Mouse (Mus musculus) bone marrow macrophage, adult 2 months (primary cell): ENCODE results near the gene Kdm4c. TPM values are rescaled to one million over a fixed set of nuclear protein-coding genes. Genes with fewer than 3 reads are reported as not detected.

Experiments
- H3K27ac ChIP-seq: 2 replicates; pipeline ENCODE4 v1.5.1; 2012; ENCODE audit warnings: low read depth, low read length; ENCODE audit not compliant: insufficient read depth
- H3K4me1 ChIP-seq: 2 replicates; pipeline ENCODE4 v1.6.1; 2012; ENCODE audit warnings: low read length; ENCODE audit not compliant: control insufficient read depth, insufficient read depth
- H3K4me3 ChIP-seq: 2 replicates; pipeline ENCODE4 v1.5.1; 2012; ENCODE audit warnings: mild to moderate bottlenecking, low read length, moderate library complexity; ENCODE audit not compliant: insufficient read depth
- CTCF ChIP-seq: IDR thresholded peaks from 2 replicates; pipeline ENCODE4 v1.5.1; 2012; ENCODE audit warnings: low read depth, mild to moderate bottlenecking, low read length, moderate library complexity
- POLR2A ChIP-seq: IDR thresholded peaks from 2 replicates; pipeline ENCODE4 v1.6.1; 2012; ENCODE audit warnings: mild to moderate bottlenecking, low read depth, low read length, borderline replicate concordance
- polyA plus RNA-seq: library from polyadenylated mRNA; stranded (reverse); fragments of >200 nt; gene quantifications from 2 replicates; pipeline ENCODE4 v1.2.4, GENCODE M21; 2012; ENCODE audit not compliant: missing spikeins, insufficient read depth, insufficient read length

Gene Kdm4c
- polyA plus RNA-seq, 1 experiment = 20.4 TPM

DNA sequence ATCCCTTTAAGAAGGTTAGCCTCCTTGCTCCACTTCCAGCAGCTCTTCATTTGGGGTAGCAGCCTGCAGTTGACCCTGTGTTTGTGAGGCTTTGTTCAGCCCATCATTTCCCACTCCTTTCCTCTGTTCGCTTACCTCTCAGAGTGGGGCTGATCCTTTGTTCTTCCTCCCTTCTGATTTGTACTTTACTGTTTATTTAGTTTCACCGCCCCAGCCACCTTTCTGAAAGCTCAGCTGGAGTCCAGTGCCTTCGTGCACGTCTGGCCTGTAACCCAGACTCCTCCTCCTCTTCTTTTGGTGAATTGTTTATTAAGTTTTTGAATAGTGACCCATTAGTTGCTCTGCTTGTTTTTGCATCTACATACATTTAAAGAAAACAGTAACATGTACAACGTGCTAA lies 15.6 kb downstream of the Kdm4c start:
- H3K4me1 ChIP-seq = peaks cover 21% of the 10 kb centered on the region
- H3K27ac ChIP-seq = no peak overlapping the region
- TF ChIP-seq CTCF = no peak
- no peak for TF ChIP-seq POLR2A
- no peak overlapping the region for H3K4me3 ChIP-seq

DNA sequence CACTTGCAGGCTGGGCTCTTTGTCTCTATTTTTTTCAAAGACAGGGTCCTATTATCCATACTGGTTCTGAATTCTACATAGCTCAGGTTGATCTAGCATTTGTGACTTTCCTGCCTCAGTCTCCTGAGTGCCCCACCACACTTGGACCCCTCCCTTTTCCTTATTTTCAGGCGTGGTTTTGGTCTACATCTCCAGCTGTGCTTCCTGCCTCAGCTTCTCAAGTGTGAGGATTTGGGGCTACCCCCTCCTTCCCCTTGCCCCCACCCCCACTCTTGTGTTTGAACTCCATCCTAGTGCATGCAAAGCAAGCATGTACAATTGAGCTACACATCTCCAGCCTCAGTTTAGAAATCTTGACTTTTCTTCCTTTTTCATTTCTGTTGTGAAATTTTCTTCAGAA lies 16.2 kb downstream of the Kdm4c start:
- Histone ChIP-seq H3K4me1 (peaks cover 19% of the 10 kb centered on the region), H3K27ac (no peak overlapping the region), H3K4me3 (no peak overlapping the region)
- no peak for TF ChIP-seq CTCF
- no peak for TF ChIP-seq POLR2A

GRCm38 (mm10) chr4:74259331-74259730 lies 17.0 kb downstream of the Kdm4c start:
- Histone ChIP-seq H3K4me3 (no peak overlapping the region), H3K4me1 (peaks cover 17% of the 10 kb centered on the region), H3K27ac (no peak overlapping the region)
- TF ChIP-seq POLR2A = no peak
- no peak for TF ChIP-seq CTCF

GRCm38 (mm10) chr4:74261879-74262278 lies 19.6 kb downstream of the Kdm4c start:
- TF ChIP-seq POLR2A (no peak), CTCF (no peak)
- Histone ChIP-seq H3K27ac (no peak overlapping the region), H3K4me1 (peaks cover 15% of the 10 kb centered on the region), H3K4me3 (no peak overlapping the region)

DNA sequence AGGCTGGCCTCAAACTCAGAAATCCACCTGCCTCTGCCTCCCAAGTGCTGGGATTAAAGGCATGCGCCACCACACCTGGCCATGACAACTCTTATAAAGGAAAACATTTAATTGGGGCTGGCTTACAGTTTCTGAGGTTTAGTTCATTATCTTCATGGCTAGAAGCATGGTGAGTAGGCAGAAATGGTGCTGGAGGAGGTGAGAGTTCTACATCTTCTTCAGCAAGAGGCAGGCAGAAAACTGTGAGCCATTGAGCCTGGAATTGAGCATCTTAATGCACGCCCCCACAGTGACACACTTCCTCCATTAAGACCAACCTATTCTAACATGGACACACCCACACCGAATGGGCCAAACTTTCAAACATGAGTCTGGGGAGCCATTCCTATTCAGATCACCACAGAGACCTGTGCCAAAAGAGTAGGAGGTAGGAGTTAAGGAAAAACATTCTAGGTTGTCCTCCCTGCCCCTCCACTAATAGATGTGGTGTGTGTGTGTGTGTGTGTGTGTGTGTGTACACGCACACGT lies 22.2 kb downstream of the Kdm4c start:
- peaks cover 5% of the 10 kb centered on the region; the same call in 1 of the 2 replicates for H3K4me1 ChIP-seq
- no peak overlapping the region for H3K4me3 ChIP-seq
- no peak overlapping the region for H3K27ac ChIP-seq
- no peak for TF ChIP-seq POLR2A
- no peak for TF ChIP-seq CTCF

DNA sequence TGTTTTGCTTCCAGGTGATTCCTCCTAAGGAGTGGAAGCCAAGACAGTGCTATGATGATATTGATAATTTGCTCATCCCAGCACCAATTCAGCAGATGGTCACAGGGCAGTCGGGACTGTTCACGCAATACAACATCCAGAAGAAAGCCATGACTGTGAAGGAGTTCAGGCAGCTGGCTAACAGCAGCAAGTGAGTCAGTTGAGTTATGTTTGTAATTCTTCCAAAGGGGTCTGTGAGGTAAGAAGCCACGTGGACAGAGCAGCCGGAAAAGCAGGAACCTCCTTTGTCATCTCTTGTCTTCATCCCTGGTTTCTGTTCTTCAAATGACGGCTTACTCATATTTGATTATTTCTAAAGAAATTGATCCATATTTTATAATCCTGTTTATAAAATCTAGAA lies 28.9 kb downstream of the Kdm4c start:
- peaks cover 6% of the 10 kb centered on the region for H3K4me1 ChIP-seq
- peak overlapping the region; percentile 19; the same call in 1 of the 2 replicates for H3K27ac ChIP-seq
- H3K4me3 ChIP-seq = no peak overlapping the region
- TF ChIP-seq POLR2A (no peak), CTCF (no peak)

DNA sequence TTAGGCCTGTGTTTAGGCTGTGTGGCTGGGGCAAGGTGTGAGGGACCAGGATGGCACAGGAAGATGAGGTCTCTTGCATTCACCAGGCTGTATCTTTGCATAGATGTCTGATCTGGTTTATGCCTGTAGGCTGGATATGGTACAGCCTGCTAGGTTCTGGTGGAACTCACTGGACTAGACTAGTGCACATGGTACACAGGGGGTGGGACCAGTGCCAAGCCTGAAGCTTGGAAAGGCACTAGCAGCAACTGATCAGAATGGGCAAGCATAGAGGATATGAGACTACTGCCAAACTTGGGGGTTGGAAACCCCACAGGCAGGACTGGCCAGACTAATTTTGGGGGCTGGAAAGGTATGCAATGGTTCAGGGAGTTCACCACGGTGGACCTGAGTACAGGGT lies 35.2 kb downstream of the Kdm4c start:
- TF ChIP-seq CTCF (no peak), POLR2A (no peak)
- Histone ChIP-seq H3K4me3 (no peak overlapping the region), H3K4me1 (no peaks in the 10 kb centered on the region), H3K27ac (no peak overlapping the region)

GRCm38 (mm10) chr4:74280170-74280569 lies 37.9 kb downstream of the Kdm4c start:
- TF ChIP-seq CTCF = no peak
- TF ChIP-seq POLR2A = no peak
- Histone ChIP-seq H3K4me1 (peaks cover 2% of the 10 kb centered on the region; the same call in 1 of the 2 replicates), H3K4me3 (no peak overlapping the region), H3K27ac (no peak overlapping the region)

DNA sequence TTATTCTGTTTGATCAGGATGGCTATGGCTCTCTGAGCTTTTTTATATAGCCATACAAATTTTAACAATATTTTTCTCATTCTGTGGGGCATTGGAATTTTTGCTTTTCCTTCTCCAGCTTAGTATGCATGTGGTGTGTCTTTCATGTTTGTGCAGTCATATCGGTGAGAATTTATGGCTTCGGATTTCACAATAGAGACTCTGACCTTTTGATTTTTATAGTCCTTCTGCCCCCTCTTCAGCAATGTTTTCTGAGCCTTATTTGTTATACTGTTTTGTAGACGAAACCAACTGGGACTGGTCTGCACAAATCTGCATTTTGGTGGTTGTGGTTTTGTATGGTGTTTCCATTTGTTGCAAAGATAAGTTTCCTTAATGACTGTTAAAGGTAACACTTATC lies 45.6 kb downstream of the Kdm4c start:
- Histone ChIP-seq H3K27ac (no peak overlapping the region), H3K4me1 (peaks cover 2% of the 10 kb centered on the region; the same call in 1 of the 2 replicates), H3K4me3 (no peak overlapping the region)
- TF ChIP-seq CTCF (no peak), POLR2A (no peak)

GRCm38 (mm10) chr4:74294726-74295125 lies 52.4 kb downstream of the Kdm4c start:
- Histone ChIP-seq H3K27ac (no peak overlapping the region), H3K4me3 (no peak overlapping the region), H3K4me1 (peaks cover 9% of the 10 kb centered on the region)
- TF ChIP-seq POLR2A (no peak), CTCF (no peak)

- H3K4me3 ChIP-seq = no peak overlapping the region
- H3K27ac ChIP-seq = peak overlapping the region; percentile 36
- peaks cover 3% of the 10 kb centered on the region for H3K4me1 ChIP-seq
- TF ChIP-seq POLR2A (no peak), CTCF (no peak)
Observed at GRCm38 (mm10) chr4:74305315-74306105, 63.2 kb downstream of the Kdm4c start.
